Mouse (Mus musculus) liver, embryonic 14.5 days (tissue): Measurements from ENCODE around the gene Inppl1. TPM values are rescaled to one million over a fixed set of nuclear protein-coding genes. Genes with fewer than 3 reads are reported as not detected.

Source experiments
- ATAC-seq: fragments of 200-750 bp; cut with Nextera tagmentation; 2 replicates; pipeline ENCODE4 v1.8.0; 2017; ENCODE audit warnings: moderate number of reproducible peaks, mild to moderate bottlenecking, moderate library complexity; ENCODE audit not compliant: insufficient read depth
- DNase-seq, 3 experiments: peaks; one replicate each; pipeline ENCODE4 v3.0.0-alpha.2; 2012 to 2013; ENCODE audit warnings: low read depth in 3 of 3, low spot score in 3 of 3
- H3K27ac ChIP-seq: fragments of 300-500 bp; sonication (generic); 2 replicates; pipeline ENCODE4 v1.5.1; 2014; ENCODE audit warnings: moderate library complexity, mild to moderate bottlenecking, control low read depth, inconsistent platforms
- H3K27me3 ChIP-seq: fragments of 300-500 bp; sonication (generic); 2 replicates; pipeline ENCODE4 v1.6.1; 2014; ENCODE audit warnings: mild to moderate bottlenecking, low read length, moderate library complexity; ENCODE audit not compliant: control insufficient read depth, insufficient read depth
- H3K36me3 ChIP-seq: fragments of 300-500 bp; sonication (generic); replicated peaks from 2 replicates; pipeline ENCODE4 v1.6.1; 2014; ENCODE audit warnings: low read depth; ENCODE audit not compliant: control insufficient read depth, insufficient read depth
- H3K4me1 ChIP-seq, 2 experiments: fragments of 200-500 bp in 1 of 2; fragments of 300-500 bp in 1 of 2; sonication (generic) in 1 of 2; replicated peaks; 2 replicates each; pipeline ENCODE4 v1.6.1; 2012 to 2014; ENCODE audit warnings: antibody characterized with exemption in 1 of 2, inconsistent platforms in 1 of 2, low read length in 1 of 2; ENCODE audit not compliant: control insufficient read depth in 2 of 2, insufficient read depth in 2 of 2
- H3K4me2 ChIP-seq: fragments of 300-500 bp; sonication (generic); 2 replicates; pipeline ENCODE4 v1.6.1; 2014; ENCODE audit warnings: low read depth, mild to moderate bottlenecking, control low read depth, moderate library complexity
- H3K4me3 ChIP-seq, 2 experiments: fragments of 200-500 bp in 1 of 2; fragments of 300-500 bp in 1 of 2; sonication (generic) in 1 of 2; 2 replicates each; pipeline ENCODE4 v1.5.1; 2012 to 2014; ENCODE audit warnings: low read depth in 2 of 2, low read length in 2 of 2, mild to moderate bottlenecking in 2 of 2, control low read depth in 1 of 2, inconsistent platforms in 1 of 2, moderate library complexity in 1 of 2; ENCODE audit not compliant: insufficient read depth in 1 of 2
- H3K9ac ChIP-seq: fragments of 300-500 bp; sonication (generic); replicated peaks from 2 replicates; pipeline ENCODE4 v1.6.1; 2014; ENCODE audit warnings: mild to moderate bottlenecking, control low read depth, moderate library complexity
- H3K9me3 ChIP-seq: fragments of 300-500 bp; sonication (generic); 2 replicates; pipeline ENCODE4 v1.6.1; 2016; ENCODE audit warnings: low read length, mixed read lengths; ENCODE audit not compliant: control insufficient read depth
- CTCF ChIP-seq: IDR thresholded peaks from 2 replicates; pipeline ENCODE4 v1.5.1; 2016; ENCODE audit warnings: antibody characterized with exemption, low read depth, control low read depth
- EP300 ChIP-seq: IDR thresholded peaks from 2 replicates; pipeline ENCODE4 v1.6.1; 2016; ENCODE audit warnings: antibody characterized with exemption, low read depth
- WGBS: fragments of 180-500 bp; shearing (Covaris S2); extraction: QIAGEN DNeasy Blood & Tissue Kit; methylation state at CpG from one replicate; pipeline ENCODE4 v1.1.7; 2014; ENCODE audit not compliant: insufficient replicate concordance; 5-methylcytosine and 5-hydroxymethylcytosine counted together
- polyA plus RNA-seq, 2 experiments: library from polyadenylated mRNA; depleted of rRNA in 1 of 2; stranded (reverse) in 1 of 2; unstranded in 1 of 2; fragments of >200 nt; fragmentation: Nextera tagmentation in 1 of 2; extraction: Ambion mirVana in 1 of 2; gene quantifications; 2 replicates each; pipeline versions ENCODE4 v1.2.1 to v1.2.3; 2012 to 2014

Gene Inppl1
- polyA plus RNA-seq (2012; rRNA removed) (4.4 and 6.8 TPM in 2 replicates), polyA plus RNA-seq (2014; fragmentation: Nextera tagmentation; extraction: Ambion mirVana) (0.69 and 2.0 TPM in 2 replicates)

DNA sequence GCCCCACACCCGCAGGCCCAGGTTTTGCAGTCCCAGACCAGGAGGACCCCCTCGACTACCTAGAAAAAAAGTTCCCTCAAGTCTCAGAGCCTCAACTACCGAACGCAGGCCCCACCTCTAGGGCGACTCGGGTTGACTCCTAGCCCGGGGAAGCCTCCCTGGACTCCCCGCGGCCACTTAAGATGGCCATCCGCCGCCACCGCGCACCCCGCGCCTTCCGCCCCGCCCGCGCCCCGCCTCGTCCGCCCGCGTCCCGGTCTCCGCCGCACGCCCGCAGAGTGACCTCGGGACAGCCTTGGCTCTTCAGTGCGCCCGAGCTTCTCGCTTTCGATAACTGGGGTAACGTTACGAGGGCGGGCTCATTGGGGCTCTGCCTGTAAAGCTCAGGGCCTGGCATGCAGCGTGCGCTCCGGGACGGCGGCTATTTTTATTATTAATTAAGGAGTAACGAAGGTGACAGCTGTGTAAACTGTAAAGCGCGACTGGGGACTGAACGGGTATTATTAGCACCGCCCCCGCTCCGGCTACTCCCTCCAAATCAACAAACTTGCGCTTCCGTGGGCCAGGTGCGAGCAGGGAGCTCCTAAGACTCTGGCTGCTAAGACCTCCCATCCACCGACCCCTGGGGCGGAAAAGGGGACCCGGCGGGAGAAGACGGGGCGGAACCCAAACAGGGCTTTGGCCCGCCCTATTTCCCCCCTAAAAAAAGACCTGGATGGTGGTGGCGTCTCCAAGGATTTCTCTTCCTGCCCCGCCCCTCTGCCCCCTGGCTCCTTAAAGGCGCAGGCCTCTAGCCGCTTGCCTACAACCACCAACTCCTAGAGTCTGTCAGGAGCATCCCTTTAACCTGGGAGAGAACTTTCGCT is at the start of gene Inppl1:
Inppl1 (minus strand) TSS at position 624 of the 866 bp plus-strand sequence.
- H3K27me3 ChIP-seq: peaks cover 36% of the 10 kb centered on the region
- H3K9ac ChIP-seq: 0 out of 2 replicates have a peak within 1 kb of the TSS, but pooled peaks have one; percentile 1
- no peaks in the 10 kb centered on the region for H3K4me1 ChIP-seq
- peak; percentile 51 for ATAC-seq
- TF ChIP-seq CTCF: 0 out of 2 replicates have a peak, but pooled peaks have one; percentile 17
- no peak for TF ChIP-seq EP300
- H3K4me3 ChIP-seq: peak within 1 kb of the TSS; percentile 57 to 60
- H3K27ac ChIP-seq: no peak within 1 kb of the TSS
- H3K9me3 ChIP-seq: no peaks in the 10 kb centered on the region
- no peak for DNase-seq
- H3K36me3 ChIP-seq: no peaks in the 10 kb centered on the region
- H3K4me2 ChIP-seq: peak within 1 kb of the TSS; percentile 70
- 1% methylated on average over 64 of the region's 64 CpGs for WGBS

DNA sequence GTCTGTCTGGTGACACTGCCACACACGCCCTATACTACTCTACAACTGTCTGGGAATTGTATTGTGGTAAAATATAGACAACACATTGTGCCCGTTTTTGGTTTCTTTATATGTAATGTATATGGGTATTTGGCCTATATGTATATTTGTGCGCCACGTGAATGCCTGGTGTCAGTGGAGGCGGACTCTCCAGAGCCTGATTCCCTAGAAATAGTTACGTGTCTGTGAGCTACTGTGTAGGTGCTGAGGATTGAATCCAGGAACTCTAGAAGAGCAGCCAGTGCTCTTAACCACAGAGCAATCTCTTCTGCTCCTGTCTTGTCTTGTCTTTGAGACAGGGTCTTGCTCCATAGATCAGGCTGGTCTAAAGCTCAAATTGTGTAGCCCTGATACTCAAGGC is 48.2 kb upstream of the Inppl1 start:
- no peak for TF ChIP-seq EP300
- no peak for TF ChIP-seq CTCF
- DNase-seq: no peak
- no peak overlapping the region for H3K4me2 ChIP-seq
- no peak overlapping the region for H3K27ac ChIP-seq
- no peak overlapping the region for H3K9ac ChIP-seq
- no peaks in the 10 kb centered on the region for H3K4me1 ChIP-seq
- H3K9me3 ChIP-seq: no peaks in the 10 kb centered on the region
- 65% methylated on average over 6 of the region's 6 CpGs for WGBS
- no peak for ATAC-seq
- no peaks in the 10 kb centered on the region for H3K27me3 ChIP-seq
- H3K4me3 ChIP-seq: no peak overlapping the region
- no peaks in the 10 kb centered on the region for H3K36me3 ChIP-seq

DNA sequence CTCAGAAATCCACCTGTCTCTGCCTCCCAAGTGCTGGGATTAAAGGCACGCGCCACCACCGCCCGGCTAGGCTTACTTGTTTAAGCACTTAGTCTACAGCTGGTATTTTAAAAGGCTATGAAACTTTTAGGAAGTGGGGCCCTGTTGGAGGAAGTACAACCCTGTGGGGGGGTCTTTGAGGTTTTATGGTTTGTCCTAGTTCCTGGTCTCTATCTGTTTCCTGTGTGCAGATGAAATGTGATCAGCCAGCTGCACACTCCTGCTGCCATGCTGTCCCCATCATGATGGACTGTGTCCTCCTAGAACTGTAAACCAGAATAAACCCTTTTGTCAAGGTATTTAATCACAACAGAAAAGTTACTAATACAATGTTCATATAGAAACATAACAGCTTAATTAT is 46.1 kb upstream of the Inppl1 start:
- H3K4me3 ChIP-seq: no peak overlapping the region
- WGBS: 84% methylated on average over 4 of the region's 4 CpGs
- no peaks in the 10 kb centered on the region for H3K9me3 ChIP-seq
- no peak overlapping the region for H3K9ac ChIP-seq
- H3K36me3 ChIP-seq: no peaks in the 10 kb centered on the region
- H3K27ac ChIP-seq: no peak overlapping the region
- no peak for DNase-seq
- H3K4me1 ChIP-seq: no peaks in the 10 kb centered on the region
- ATAC-seq: no peak
- no peak overlapping the region for H3K4me2 ChIP-seq
- TF ChIP-seq EP300 (no peak), CTCF (no peak)
- H3K27me3 ChIP-seq: no peaks in the 10 kb centered on the region

DNA sequence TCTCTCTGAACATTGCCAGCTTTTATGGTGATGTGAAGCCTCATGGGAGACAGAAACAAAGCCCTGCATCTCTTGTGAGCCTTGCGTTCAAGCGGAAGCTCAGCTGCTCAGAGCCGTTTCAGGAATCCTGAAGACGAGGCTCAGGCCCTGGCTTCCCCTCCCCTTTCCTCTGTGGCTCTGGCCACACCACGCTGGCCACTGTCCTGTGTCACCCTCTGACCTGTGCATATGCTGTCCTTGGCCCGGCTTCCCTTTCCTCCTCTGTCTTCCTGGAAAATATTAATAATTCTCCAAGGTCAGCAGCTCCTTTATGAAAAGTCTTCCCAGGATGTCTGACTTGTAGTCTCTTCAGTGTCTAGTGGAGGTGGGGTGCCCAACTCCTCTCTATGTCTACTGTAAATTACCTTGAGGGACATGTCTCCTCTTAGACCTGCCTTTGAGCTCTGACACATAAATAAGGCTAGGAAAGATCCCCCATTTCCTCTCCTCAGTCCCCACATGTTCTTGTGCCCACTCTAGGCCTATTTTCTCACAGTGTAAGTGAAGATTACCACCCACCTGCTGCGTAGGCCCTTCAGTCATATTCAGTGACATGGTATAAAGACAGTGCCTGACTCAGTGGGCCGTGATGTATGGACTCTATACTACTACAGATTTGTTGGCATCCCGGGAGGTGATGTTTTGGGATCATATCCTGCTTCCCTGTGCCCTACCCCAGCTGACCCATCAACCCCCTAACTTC is 44.6 kb upstream of the Inppl1 start:
- no peak overlapping the region for H3K4me2 ChIP-seq
- no peaks in the 10 kb centered on the region for H3K36me3 ChIP-seq
- no peak overlapping the region for H3K27ac ChIP-seq
- no peaks in the 10 kb centered on the region for H3K27me3 ChIP-seq
- no peak overlapping the region for H3K4me3 ChIP-seq
- H3K9me3 ChIP-seq: no peaks in the 10 kb centered on the region
- H3K9ac ChIP-seq: no peak overlapping the region
- 59% methylated on average over 9 of the region's 9 CpGs for WGBS
- DNase-seq (no peak), ATAC-seq (peak; percentile 43; the same call in 1 of the 2 replicates)
- TF ChIP-seq EP300 (no peak), CTCF (no peak)
- H3K4me1 ChIP-seq: no peaks in the 10 kb centered on the region

DNA sequence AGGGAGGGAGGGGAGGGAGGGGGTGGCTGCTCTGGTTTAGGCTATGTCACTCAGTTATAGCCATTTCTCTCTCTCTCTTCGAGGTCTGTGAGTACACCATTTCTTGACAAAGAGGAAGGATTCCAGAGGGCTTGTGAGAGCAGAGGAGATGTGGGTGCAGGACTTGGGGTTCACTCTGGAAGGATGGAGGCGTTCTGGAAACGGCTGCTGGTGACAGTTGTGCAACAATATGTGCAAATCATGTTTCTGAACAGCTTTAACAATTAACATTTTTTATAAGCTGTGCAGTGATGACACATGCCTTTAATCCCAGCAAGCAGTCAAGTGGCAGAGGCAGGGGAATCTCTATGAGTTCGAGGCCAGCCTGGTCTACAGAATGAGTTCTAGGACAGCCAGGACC is 42.8 kb upstream of the Inppl1 start:
- WGBS: 52% methylated on average over 4 of the region's 4 CpGs
- Histone ChIP-seq H3K9ac (no peak overlapping the region), H3K36me3 (no peaks in the 10 kb centered on the region), H3K4me3 (no peak overlapping the region), H3K4me2 (no peak overlapping the region), H3K27me3 (no peaks in the 10 kb centered on the region), H3K27ac (no peak overlapping the region), H3K4me1 (no peaks in the 10 kb centered on the region), H3K9me3 (no peaks in the 10 kb centered on the region)
- ATAC-seq (no peak), DNase-seq (no peak)
- TF ChIP-seq EP300 (no peak), CTCF (no peak)
